Mouse (Mus musculus): ENCODE results near the gene Btnl4.
"Not testable (repeated sequence)": the region's sequence is repeated elsewhere in the genome, so short reads cannot be mapped to it uniquely, and the experiment has no call there.

The Btnl4 gene

GRCm38 (mm10) chr17:34477238-34478013 lies at the start of gene Btnl4:
TSS of gene Btnl4 (minus strand) at chr17:34477318.
- DNase-seq (ENCODE audit: low spot score), result not testable (repeated sequence)

- no peak for DNase-seq (ENCODE audit: low spot score)
These were observed 41.9 kb upstream of the Btnl4 start for GRCm38 (mm10) chr17:34519001-34519400.

- DNase-seq (ENCODE audit: low spot score), result not testable (repeated sequence)
These were observed 41.5 kb upstream of the Btnl4 start for GRCm38 (mm10) chr17:34518571-34518970.

GRCm38 (mm10) chr17:34517795-34518194 lies 40.7 kb upstream of the Btnl4 start:
- DNase-seq (ENCODE audit: low spot score), result no peak

- DNase-seq (ENCODE audit: low spot score), result no peak
These were observed 40.1 kb upstream of the Btnl4 start, which contains the start of gene Btnl6 for GRCm38 (mm10) chr17:34517252-34517651. TSS of gene Btnl6 (minus strand) at chr17:34517352.

- DNase-seq (ENCODE audit: low spot score), result no peak
These were observed 39.4 kb upstream of the Btnl4 start for GRCm38 (mm10) chr17:34516514-34516913.

- not testable (repeated sequence) for DNase-seq (ENCODE audit: low spot score)
These were observed 34.6 kb upstream of the Btnl4 start for GRCm38 (mm10) chr17:34511723-34512122.

GRCm38 (mm10) chr17:34507591-34507990 lies 30.5 kb upstream of the Btnl4 start:
- DNase-seq (ENCODE audit: low spot score), result no peak

GRCm38 (mm10) chr17:34497726-34498125 lies 20.6 kb upstream of the Btnl4 start:
- DNase-seq (ENCODE audit: low spot score), result not testable (repeated sequence)

- DNase-seq (ENCODE audit: low spot score), result not testable (repeated sequence)
These were observed 20.2 kb upstream of the Btnl4 start for GRCm38 (mm10) chr17:34497319-34497718.

GRCm38 (mm10) chr17:34496539-34496938 lies 19.4 kb upstream of the Btnl4 start:
- no peak for DNase-seq (ENCODE audit: low spot score)

- not testable (repeated sequence) for DNase-seq (ENCODE audit: low spot score)
These were observed 18.0 kb upstream of the Btnl4 start for GRCm38 (mm10) chr17:34495156-34495555.

- no peak for DNase-seq (ENCODE audit: low spot score)
These were observed 15.7 kb upstream of the Btnl4 start for GRCm38 (mm10) chr17:34492796-34493195.

GRCm38 (mm10) chr17:34476427-34476826 lies 691 bp downstream of the Btnl4 start:
- DNase-seq (ENCODE audit: low spot score), result no peak

GRCm38 (mm10) chr17:34475060-34475459 lies 2.1 kb downstream of the Btnl4 start:
- no peak for DNase-seq (ENCODE audit: low spot score)

- DNase-seq (ENCODE audit: low spot score), result no peak
These were observed 6.6 kb downstream of the Btnl4 start for GRCm38 (mm10) chr17:34470491-34470890.

- DNase-seq (ENCODE audit: low spot score), result not testable (repeated sequence)
These were observed 11.2 kb downstream of the Btnl4 start for GRCm38 (mm10) chr17:34465906-34466305.

- DNase-seq (ENCODE audit: low spot score), result no peak
These were observed 17.9 kb downstream of the Btnl4 start for GRCm38 (mm10) chr17:34459255-34459654.

GRCm38 (mm10) chr17:34457668-34458067 lies 19.4 kb downstream of the Btnl4 start:
- DNase-seq (ENCODE audit: low spot score), result no peak

GRCm38 (mm10) chr17:34448473-34449041 lies 28.6 kb downstream of the Btnl4 start:
- DNase-seq (ENCODE audit: low spot score), result no peak

- no peak for DNase-seq (ENCODE audit: low spot score)
These were observed 35.1 kb downstream of the Btnl4 start for GRCm38 (mm10) chr17:34441990-34442389.

GRCm38 (mm10) chr17:34439795-34440194 lies 37.3 kb downstream of the Btnl4 start:
- no peak for DNase-seq (ENCODE audit: low spot score)

GRCm38 (mm10) chr17:34438588-34438987 lies 38.5 kb downstream of the Btnl4 start:
- no peak for DNase-seq (ENCODE audit: low spot score)

Data from ovary, postnatal 36 days (tissue).